18 mouse cellular contexts compared by ENCODE assay signal in the genomic region with DNA sequence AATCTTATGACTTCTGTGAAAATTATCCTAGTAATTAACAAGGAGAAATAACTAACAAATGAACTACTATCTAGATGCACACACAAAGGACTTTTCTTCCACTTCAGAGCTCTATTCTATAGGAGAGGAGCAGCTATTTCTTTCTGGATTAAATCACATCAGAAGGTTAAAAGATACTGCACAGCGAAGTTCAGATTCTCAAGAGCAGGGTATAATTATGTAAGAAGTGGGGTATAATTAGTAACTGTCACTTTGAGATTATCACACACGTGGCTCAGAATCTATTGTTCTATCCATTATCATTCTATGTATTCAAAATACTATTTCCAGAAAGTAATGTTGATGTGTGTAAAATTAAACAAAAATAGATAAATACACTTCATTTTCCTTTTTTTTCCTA.
"Had no signal": no experiment of that assay in that cellular context is flagged by ENCODE, and none has a peak within 500 bp of the region (broad histone marks: within the 10 kb centered on the region; RNA-seq: fewer than 3 reads in every experiment).

No protein-coding gene starts in this region.

- H3K4me2 ChIP-seq: lung, embryonic 14.5 days; neural tube, embryonic 13.5 days; neural tube, embryonic 15.5 days had no signal

- H3K36me3 ChIP-seq: midbrain, embryonic 10.5 days; neural tube, embryonic 13.5 days; neural tube, embryonic 15.5 days had no signal

- H3K27ac ChIP-seq: midbrain, embryonic 10.5 days; neural tube, embryonic 15.5 days had no signal

- H3K9ac ChIP-seq: lung, embryonic 14.5 days; neural tube, embryonic 13.5 days; neural tube, embryonic 15.5 days had no signal

- DNase-seq: lung, adult 18-20 months; lung, embryonic 14.5 days; lung, postnatal 10 days; lung, postnatal 4 days; midbrain, embryonic 14.5 days; retina, postnatal 1 day; right cerebral cortex, adult 18-20 months; right cerebral cortex, postnatal 25 days; right cerebral cortex, postnatal 4 days; spleen, adult 18-20 months; thymus, adult 18-20 months; thymus, postnatal 14 days; thymus, postnatal 36 days had no signal

- H3K9me3 ChIP-seq: midbrain, embryonic 10.5 days; neural tube, embryonic 13.5 days; neural tube, embryonic 15.5 days had no signal

- ATAC-seq: midbrain, embryonic 16.5 days had no signal

- H3K27me3 ChIP-seq: neural tube, embryonic 13.5 days; neural tube, embryonic 15.5 days had no signal

- H3K4me3 ChIP-seq: midbrain, embryonic 10.5 days; myocyte; neural tube, embryonic 13.5 days; neural tube, embryonic 15.5 days had no signal
